Mouse (Mus musculus): ENCODE data around the gene Rgl2. TPM values are rescaled to one million over a fixed set of nuclear protein-coding genes. Genes with fewer than 3 reads are reported as not detected.
A peak's percentile ranks its signal among the peaks of the same experiment; 100 is the strongest.

Gene Rgl2
- polyA plus RNA-seq, 1 experiment: 90.4 TPM

DNA sequence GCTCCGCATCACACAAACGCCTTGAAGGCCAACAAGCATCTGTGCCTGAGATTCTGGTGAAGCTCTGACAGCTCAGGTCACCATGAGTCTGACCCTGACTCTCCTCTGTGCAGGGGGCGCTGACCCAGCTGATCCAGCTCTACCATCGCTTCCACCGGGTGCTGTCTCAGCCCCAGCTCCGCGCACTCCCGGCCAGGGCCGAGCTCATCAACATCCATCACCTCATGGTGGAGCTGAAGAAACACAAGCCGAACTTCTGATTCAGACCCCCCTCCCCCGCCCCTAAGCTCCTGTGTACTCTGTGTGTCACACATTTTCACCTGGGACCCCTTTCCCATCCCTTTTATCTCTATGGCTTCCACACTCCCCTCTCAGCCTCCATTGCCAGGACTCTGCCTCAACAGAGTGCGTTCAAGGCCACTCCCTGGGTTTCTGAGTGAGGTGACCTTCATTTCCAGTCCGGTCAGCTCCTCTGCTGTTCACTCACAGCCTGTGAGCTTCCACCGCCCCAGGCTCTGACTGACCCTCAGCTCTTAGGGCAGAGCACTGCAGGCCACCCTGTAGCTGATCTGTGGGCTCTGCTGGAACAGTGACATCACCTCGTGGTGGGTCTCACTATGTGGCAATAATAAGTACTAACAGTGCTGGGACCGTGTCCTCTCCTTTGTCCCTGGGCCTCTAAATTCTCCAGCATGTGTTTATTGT lies 36.7 kb downstream of the Rgl2 start:
- peaks cover 2% of the 10 kb centered on the region for H3K27me3 ChIP-seq (replicated peaks)
- TF ChIP-seq GATA1 (IDR thresholded peaks at IDR 0.05; ENCODE audit: borderline replicate concordance, low read length) (no peak), FLI1 (IDR thresholded peaks at IDR 0.05; ENCODE audit: low read length) (no peak)
- H3K4me1 ChIP-seq: peaks cover 7% of the 10 kb centered on the region
- peaks cover 42% of the 10 kb centered on the region for H3K36me3 ChIP-seq (replicated peaks; ENCODE audit: low read length)
- no peak overlapping the region for H3K4me3 ChIP-seq (replicated peaks)
- H3K9me3 ChIP-seq: peaks cover 7% of the 10 kb centered on the region

- TF ChIP-seq GATA1 (IDR thresholded peaks at IDR 0.05; ENCODE audit: borderline replicate concordance, low read length): no peak
- no peak for TF ChIP-seq FLI1 (IDR thresholded peaks at IDR 0.05; ENCODE audit: low read length)
- Histone ChIP-seq H3K4me1 (peaks cover 14% of the 10 kb centered on the region), H3K4me3 (replicated peaks) (no peak overlapping the region), H3K9me3 (peaks cover 7% of the 10 kb centered on the region), H3K27me3 (replicated peaks) (peaks cover 4% of the 10 kb centered on the region), H3K36me3 (replicated peaks; ENCODE audit: low read length) (peaks cover 22% of the 10 kb centered on the region)
These were observed 39.1 kb downstream of the Rgl2 start for GRCm38 (mm10) chr17:33968489-33968888.

- H3K4me3 ChIP-seq (replicated peaks): no peak overlapping the region
- peaks cover 4% of the 10 kb centered on the region for H3K27me3 ChIP-seq (replicated peaks)
- TF ChIP-seq GATA1 (IDR thresholded peaks at IDR 0.05; ENCODE audit: borderline replicate concordance, low read length) (no peak), FLI1 (IDR thresholded peaks at IDR 0.05; ENCODE audit: low read length) (no peak)
- peaks cover 19% of the 10 kb centered on the region for H3K4me1 ChIP-seq
- peaks cover 22% of the 10 kb centered on the region for H3K36me3 ChIP-seq (replicated peaks; ENCODE audit: low read length)
- peaks cover 7% of the 10 kb centered on the region for H3K9me3 ChIP-seq
These were observed 39.6 kb downstream of the Rgl2 start for GRCm38 (mm10) chr17:33968927-33969326.

- Histone ChIP-seq H3K4me1 (peaks cover 21% of the 10 kb centered on the region), H3K36me3 (replicated peaks; ENCODE audit: low read length) (peaks cover 22% of the 10 kb centered on the region), H3K27me3 (replicated peaks) (peaks cover 4% of the 10 kb centered on the region), H3K9me3 (peaks cover 7% of the 10 kb centered on the region), H3K4me3 (replicated peaks) (no peak overlapping the region)
- TF ChIP-seq FLI1 (IDR thresholded peaks at IDR 0.05; ENCODE audit: low read length): no peak
- TF ChIP-seq GATA1 (IDR thresholded peaks at IDR 0.05; ENCODE audit: borderline replicate concordance, low read length): no peak
These were observed 40.1 kb downstream of the Rgl2 start for GRCm38 (mm10) chr17:33969394-33969793.

GRCm38 (mm10) chr17:33972691-33973090 lies 43.3 kb downstream of the Rgl2 start:
- H3K9me3 ChIP-seq: peaks cover 7% of the 10 kb centered on the region
- H3K27me3 ChIP-seq (replicated peaks): peaks cover 3% of the 10 kb centered on the region
- no peak for TF ChIP-seq GATA1 (IDR thresholded peaks at IDR 0.05; ENCODE audit: borderline replicate concordance, low read length)
- TF ChIP-seq FLI1 (IDR thresholded peaks at IDR 0.05; ENCODE audit: low read length): no peak
- H3K36me3 ChIP-seq (replicated peaks; ENCODE audit: low read length): no peaks in the 10 kb centered on the region
- peaks cover 22% of the 10 kb centered on the region for H3K4me1 ChIP-seq
- no peak overlapping the region for H3K4me3 ChIP-seq (replicated peaks)

GRCm38 (mm10) chr17:33973572-33973971 lies 44.2 kb downstream of the Rgl2 start:
- peaks cover 7% of the 10 kb centered on the region for H3K9me3 ChIP-seq
- no peak for TF ChIP-seq GATA1 (IDR thresholded peaks at IDR 0.05; ENCODE audit: borderline replicate concordance, low read length)
- no peak for TF ChIP-seq FLI1 (IDR thresholded peaks at IDR 0.05; ENCODE audit: low read length)
- H3K36me3 ChIP-seq (replicated peaks; ENCODE audit: low read length): no peaks in the 10 kb centered on the region

GRCm38 (mm10) chr17:33977861-33978557 lies 48.7 kb downstream of the Rgl2 start:
- Histone ChIP-seq H3K9me3 (no peaks in the 10 kb centered on the region), H3K27me3 (replicated peaks) (peaks cover 23% of the 10 kb centered on the region), H3K4me3 (replicated peaks) (peak overlapping the region; percentile 92), H3K36me3 (replicated peaks; ENCODE audit: low read length) (no peaks in the 10 kb centered on the region), H3K4me1 (peaks cover 37% of the 10 kb centered on the region)
- no peak for TF ChIP-seq GATA1 (IDR thresholded peaks at IDR 0.05; ENCODE audit: borderline replicate concordance, low read length)
- TF ChIP-seq FLI1 (IDR thresholded peaks at IDR 0.05; ENCODE audit: low read length): no peak

More at GRCm38 (mm10) chr17:33973572-33973971, 44.2 kb downstream of the Rgl2 start:
- Histone ChIP-seq H3K4me3 (replicated peaks) (no peak overlapping the region), H3K27me3 (replicated peaks) (peaks cover 12% of the 10 kb centered on the region), H3K4me1 (peaks cover 27% of the 10 kb centered on the region)

DNA sequence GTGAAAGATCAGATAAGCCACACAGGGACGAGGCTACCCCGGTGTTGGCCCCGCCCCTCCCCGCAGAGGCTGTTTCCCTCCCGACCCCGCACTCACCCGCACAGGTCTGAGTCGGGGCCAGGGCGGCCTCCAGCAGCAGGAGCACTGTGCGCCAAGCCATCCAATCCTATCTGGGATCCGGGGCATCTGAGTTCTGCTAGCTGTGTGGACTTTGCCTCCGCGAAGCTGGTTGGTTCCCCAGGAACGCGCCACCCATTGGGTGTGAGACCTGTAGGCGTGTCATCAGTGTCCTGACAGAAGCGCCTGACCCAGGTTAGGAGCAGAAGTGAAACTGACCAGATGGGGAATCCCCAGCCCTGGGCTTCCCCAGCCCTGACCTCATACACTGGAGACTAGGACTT lies 49.3 kb downstream of the Rgl2 start:
- no peaks in the 10 kb centered on the region for H3K36me3 ChIP-seq (replicated peaks; ENCODE audit: low read length)
- H3K27me3 ChIP-seq (replicated peaks): peaks cover 25% of the 10 kb centered on the region
- TF ChIP-seq GATA1 (IDR thresholded peaks at IDR 0.05; ENCODE audit: borderline replicate concordance, low read length) (no peak), FLI1 (IDR thresholded peaks at IDR 0.05; ENCODE audit: low read length) (no peak)
- H3K9me3 ChIP-seq: no peaks in the 10 kb centered on the region
- H3K4me1 ChIP-seq: peaks cover 31% of the 10 kb centered on the region
- H3K4me3 ChIP-seq (replicated peaks): peak overlapping the region; percentile 92

GRCm38 (mm10) chr17:33979512-33980050 lies 50.2 kb downstream of the Rgl2 start:
- TF ChIP-seq GATA1 (IDR thresholded peaks at IDR 0.05; ENCODE audit: borderline replicate concordance, low read length): no peak
- TF ChIP-seq FLI1 (IDR thresholded peaks at IDR 0.05; ENCODE audit: low read length): no peak
- peak overlapping the region; percentile 92 for H3K4me3 ChIP-seq (replicated peaks)
- peaks cover 27% of the 10 kb centered on the region for H3K27me3 ChIP-seq (replicated peaks)
- H3K36me3 ChIP-seq (replicated peaks; ENCODE audit: low read length): no peaks in the 10 kb centered on the region
- H3K9me3 ChIP-seq: no peaks in the 10 kb centered on the region
- peaks cover 26% of the 10 kb centered on the region for H3K4me1 ChIP-seq
